Mouse (Mus musculus) Patski (cell line): ENCODE results near the gene G430095P16Rik. TPM values are rescaled to one million over a fixed set of nuclear protein-coding genes. Genes with fewer than 3 reads are reported as not detected.
A peak's percentile ranks its signal among the peaks of the same experiment; 100 is the strongest.

ENCODE experiments used
- ATAC-seq: fragments of 100-300 bp; one replicate; pipeline ENCODE4 v1.8.0; 2021
- CTCF ChIA-PET: fragments of 350-600 bp; sonication (Branson Sonifier 250); formaldehyde crosslinking; loops from one replicate; lab custom pipeline; 2022; ENCODE audit warnings: inconsistent platforms; lab: Charles Lee
- POLR2A ChIA-PET: fragments of 350-600 bp; sonication (Branson Sonifier 250); formaldehyde crosslinking; loops from one replicate; lab custom pipeline; 2022; ENCODE audit warnings: antibody characterized with exemption, inconsistent platforms; lab: Charles Lee
- DNase-seq: peaks from one replicate; pipeline ENCODE4 v3.0.0-alpha.2; 2011; ENCODE audit warnings: low read depth, low spot score
- H3K27me3 ChIP-seq: fragments of 371-371 bp; one replicate; pipeline ENCODE4 v1.5.1; 2021
- CTCF ChIP-seq: fragments of 100-300 bp; IDR thresholded peaks from one replicate; pipeline ENCODE4 v1.5.1; 2021
- in situ Hi-C: fragments of 300-500 bp; cut with MboI; formaldehyde crosslinking; loops from 3 replicates; pipeline ENCODE4 v1.11.1; 2018; ENCODE audit warnings: low pct_unique_long_range_greater_than_20kb, mixed read lengths
- polyA plus RNA-seq: library from polyadenylated mRNA; unstranded; gene quantifications from one replicate; pipeline ENCODE4 v1.2.3, GENCODE M21; 2021

G430095P16Rik gene
- polyA plus RNA-seq, 1 experiment from 2014 or later, result 1.4 TPM

GRCm38 (mm10) chr8:84716790-84717189, 6.0 kb upstream of the G430095P16Rik start:
- DNase-seq (no peak), ATAC-seq (no peak)
- CTCF ChIA-PET, result interaction anchor here (1.7 kb wide), 1 partner anchor 21 kb away, joined by 6 read pairs; no protein-coding TSS in a partner anchor

GRCm38 (mm10) chr8:84718476-84718875, 4.3 kb upstream of the G430095P16Rik start:
- POLR2A ChIA-PET, result interaction anchor here (0.6 kb wide), 1 partner anchor 20 kb away, joined by 3 read pairs; no protein-coding TSS in a partner anchor
- H3K27me3 ChIP-seq, result no peaks in the 10 kb centered on the region
- CTCF ChIA-PET, result interaction anchor here (1.1 to 1.7 kb wide), 2 partner anchors 19 to 79 kb away, joined by 3 to 6 read pairs; no protein-coding TSS in a partner anchor
- in situ Hi-C loops, result no loop called here
- ATAC-seq (no peak), DNase-seq (no peak)
- TF ChIP-seq CTCF, result no peak

More at GRCm38 (mm10) chr8:84716790-84717189, 6.0 kb upstream of the G430095P16Rik start:
- POLR2A ChIA-PET, result no interaction called here
- no peak for TF ChIP-seq CTCF
- no peaks in the 10 kb centered on the region for H3K27me3 ChIP-seq
- in situ Hi-C loops, result no loop called here

GRCm38 (mm10) chr8:84718959-84719690, 3.7 kb upstream of the G430095P16Rik start:
- no peak for TF ChIP-seq CTCF
- CTCF ChIA-PET, result interaction anchor here (1.1 kb wide), 1 partner anchor 79 kb away, joined by 3 read pairs; no protein-coding TSS in a partner anchor
- DNase-seq, result no peak
- ATAC-seq, result no peak
- in situ Hi-C loops, result no loop called here
- POLR2A ChIA-PET, result no interaction called here
- no peaks in the 10 kb centered on the region for H3K27me3 ChIP-seq

- ChIA-PET CTCF (interaction anchor here (1.8 kb wide), 1 partner anchor 11 kb away, joined by 4 read pairs; no protein-coding TSS in a partner anchor), POLR2A (no interaction called here)
- DNase-seq, result no peak
- no peak for ATAC-seq
- no peaks in the 10 kb centered on the region for H3K27me3 ChIP-seq
- in situ Hi-C loops, result no loop called here
- no peak for TF ChIP-seq CTCF
Observed at GRCm38 (mm10) chr8:84722530-84722849, 317 bp upstream of the G430095P16Rik start.

- POLR2A ChIA-PET, result no interaction called here
- DNase-seq (no peak), ATAC-seq (no peak)
- in situ Hi-C loops, result no loop called here
- no peak for TF ChIP-seq CTCF
- CTCF ChIA-PET, result interaction anchor here (1.8 kb wide), 1 partner anchor 12 kb away, joined by 4 read pairs; no protein-coding TSS in a partner anchor
- H3K27me3 ChIP-seq, result no peaks in the 10 kb centered on the region
Observed at GRCm38 (mm10) chr8:84723571-84723900, 729 bp downstream of the G430095P16Rik start.

- no peaks in the 10 kb centered on the region for H3K27me3 ChIP-seq
- POLR2A ChIA-PET, result interaction anchor here (0.5 kb wide), 1 partner anchor 46 kb away, joined by 7 read pairs; no protein-coding TSS in a partner anchor
- ATAC-seq (no peak), DNase-seq (no peak)
- in situ Hi-C loops, result no loop called here
- CTCF ChIA-PET, result interaction anchor here (1.2 to 2.7 kb wide), 5 partner anchors 12 to 91 kb away, joined by 4 to 14 read pairs (median 6); no protein-coding TSS in a partner anchor
- no peak for TF ChIP-seq CTCF
Observed at GRCm38 (mm10) chr8:84724683-84725082, 1.9 kb downstream of the G430095P16Rik start.

- CTCF ChIA-PET, result interaction anchor here (1.0 to 2.7 kb wide), 7 partner anchors 12 to 90 kb away, joined by 4 to 14 read pairs (median 5); no protein-coding TSS in a partner anchor
- in situ Hi-C loops, result no loop called here
- no peak for DNase-seq
- H3K27me3 ChIP-seq, result no peaks in the 10 kb centered on the region
- ATAC-seq, result no peak
- POLR2A ChIA-PET, result interaction anchor here (0.5 to 0.6 kb wide), 2 partner anchors 45 to 311 kb away, joined by 3 to 7 read pairs; partner anchors contain the start of gene Tnpo2
- TF ChIP-seq CTCF, result no peak
Observed at GRCm38 (mm10) chr8:84725246-84725940, 2.6 kb downstream of the G430095P16Rik start.

- ChIA-PET POLR2A (no interaction called here), CTCF (interaction anchor here (1.0 to 2.7 kb wide), 7 partner anchors 12 to 90 kb away, joined by 4 to 14 read pairs (median 5); no protein-coding TSS in a partner anchor)
- peak; percentile 65 for ATAC-seq
- in situ Hi-C loops, result no loop called here
- H3K27me3 ChIP-seq, result no peaks in the 10 kb centered on the region
- no peak for TF ChIP-seq CTCF
- DNase-seq, result no peak
Observed at GRCm38 (mm10) chr8:84725941-84726259, 3.1 kb downstream of the G430095P16Rik start.

GRCm38 (mm10) chr8:84728474-84728873, 5.7 kb downstream of the G430095P16Rik start:
- ATAC-seq (no peak), DNase-seq (no peak)
- CTCF ChIA-PET, result interaction anchor here (1.2 to 2.7 kb wide), 3 partner anchors 9 to 20 kb away, joined by 3 to 10 read pairs (median 6); no protein-coding TSS in a partner anchor
- POLR2A ChIA-PET, result no interaction called here
- no peaks in the 10 kb centered on the region for H3K27me3 ChIP-seq
- TF ChIP-seq CTCF, result no peak
- in situ Hi-C loops, result no loop called here

- in situ Hi-C loops, result no loop called here
- no peak for DNase-seq
- TF ChIP-seq CTCF, result no peak
- ChIA-PET POLR2A (no interaction called here), CTCF (interaction anchor here (0.8 to 2.7 kb wide), 5 partner anchors 8 to 93 kb away, joined by 4 to 10 read pairs (median 6); partner anchors contain the start of gene Dand5)
- ATAC-seq, result no peak
- no peaks in the 10 kb centered on the region for H3K27me3 ChIP-seq
Observed at GRCm38 (mm10) chr8:84729921-84730362, 7.1 kb downstream of the G430095P16Rik start.
